Mouse (Mus musculus) kidney, adult 2 months (tissue): ENCODE results near the gene Tmem39a.

Experiments
- CTCF ChIP-seq: fragments of 200-500 bp; conservative IDR thresholded peaks from 2 replicates; pipeline ENCODE4 v1.5.1; 2011; ENCODE audit warnings: low read depth, mild to moderate bottlenecking, control low read depth, low read length, moderate library complexity, mixed read lengths; ENCODE audit not compliant: insufficient read depth, insufficient read length
- POLR2A ChIP-seq: fragments of 200-500 bp; IDR thresholded peaks from one replicate; pipeline ENCODE4 v1.6.1; 2011; ENCODE audit warnings: low read depth, low read length, control low read depth

DNA sequence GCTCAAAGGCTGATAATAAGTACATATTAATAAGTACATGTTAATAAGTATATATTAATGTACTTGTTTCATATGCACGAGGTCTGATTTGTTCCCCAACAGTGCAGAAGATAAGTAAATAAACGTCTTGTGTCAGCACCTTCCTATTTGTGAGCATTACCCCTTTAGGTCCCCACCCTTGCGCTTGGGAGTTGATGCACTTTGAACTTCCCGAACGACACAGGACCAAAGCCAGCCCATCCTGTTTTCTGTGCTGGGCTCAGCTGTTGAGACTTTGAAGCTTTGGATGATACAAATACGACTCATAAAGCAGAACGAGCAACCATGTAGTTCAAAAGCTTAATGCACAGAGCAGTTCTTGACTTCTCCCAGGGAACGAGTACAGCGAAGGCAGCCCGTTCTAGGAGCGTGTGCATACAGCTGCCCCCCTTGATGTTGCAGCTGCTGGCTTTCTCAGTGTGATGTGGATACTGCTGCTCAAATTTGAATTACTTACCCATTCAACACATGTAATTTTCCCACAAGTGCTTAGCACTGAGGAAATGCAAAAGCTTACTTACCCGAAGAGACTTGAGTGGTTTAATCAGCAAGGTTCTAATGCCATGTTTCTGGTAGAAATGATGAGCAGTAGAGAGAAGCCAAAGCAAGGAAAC is 33.7 kb downstream of the Tmem39a start:
- TF ChIP-seq CTCF = no peak
- TF ChIP-seq POLR2A = no peak
